Comparison of ENCODE assay signal across 7 mouse cellular contexts in genomic region chr2:26603720-26604671, GRCm38 (mm10). TPM values are rescaled to one million over a fixed set of nuclear protein-coding genes. Genes with fewer than 3 reads are reported as not detected.
DNase-seq lines count a peak whose midpoint lies in the region; ATAC-seq and TF ChIP-seq lines count a peak whose summit lies in the region.

TSS of gene Agpat2 (minus strand) at chr2:26604417.

- peak within 1 kb of the TSS; percentile 94 for H3K27ac ChIP-seq in intestine, postnatal 0 days (ENCODE audit: low read depth, low read length)
- peak within 1 kb of the TSS; percentile 69 for H3K27ac ChIP-seq in liver, embryonic 13.5 days
- H3K27ac ChIP-seq in stomach, postnatal 0 days (replicated peaks), result peak within 1 kb of the TSS; percentile 95

- WGBS in intestine, postnatal 0 days, result 1% methylated on average over 62 of the region's 103 CpGs
- under 1% methylated on average over 101 of the region's 103 CpGs for WGBS in liver, embryonic 13.5 days (ENCODE audit: insufficient replicate concordance)
- 1% methylated on average over 63 of the region's 103 CpGs for WGBS in stomach, postnatal 0 days

- no peaks in the 10 kb centered on the region for H3K9me3 ChIP-seq in intestine, postnatal 0 days (ENCODE audit: control insufficient read depth)
- no peaks in the 10 kb centered on the region for H3K9me3 ChIP-seq in liver, embryonic 13.5 days (replicated peaks)
- no peaks in the 10 kb centered on the region for H3K9me3 ChIP-seq in stomach, postnatal 0 days (ENCODE audit: control insufficient read depth, low read length)

- TF ChIP-seq EP300 in stomach, postnatal 0 days (optimal IDR thresholded peaks at IDR 0.05), result no peak

- peak within 1 kb of the TSS; percentile 68 for H3K4me3 ChIP-seq in intestine, postnatal 0 days (ENCODE audit: low read depth, low read length)
- peak within 1 kb of the TSS; percentile 66 for H3K4me3 ChIP-seq in liver, embryonic 13.5 days (replicated peaks)
- peak within 1 kb of the TSS; percentile 50 for H3K4me3 ChIP-seq in myocyte
- H3K4me3 ChIP-seq in stomach, postnatal 0 days (ENCODE audit: low read depth, low read length), result peak within 1 kb of the TSS; percentile 73

- peak; percentile 78 for ATAC-seq in intestine, postnatal 0 days
- ATAC-seq in liver, embryonic 13.5 days (ENCODE audit: low read depth), result peak; percentile 78
- ATAC-seq in stomach, postnatal 0 days (ENCODE audit: low FRiP score, low TSS enrichment), result peak; percentile 89

- peak within 1 kb of the TSS; percentile 83 for H3K4me2 ChIP-seq in intestine, postnatal 0 days (replicated peaks; ENCODE audit: low read depth)
- peak within 1 kb of the TSS; percentile 83 for H3K4me2 ChIP-seq in liver, embryonic 13.5 days
- H3K4me2 ChIP-seq in myocyte (ENCODE audit: low read depth), result peak within 1 kb of the TSS; percentile 93
- peak within 1 kb of the TSS; percentile 77 for H3K4me2 ChIP-seq in stomach, postnatal 0 days (replicated peaks; ENCODE audit: low read depth)

- peak; percentile 79 for DNase-seq in T-cell, adult 2 months (ENCODE audit: low spot score)
- peak; percentile 66 for DNase-seq in embryo, embryonic 10.5 days (ENCODE audit: low spot score)
- DNase-seq in heart, adult 11 months, result peak; percentile 99
- peak; percentile 53 for DNase-seq in liver, embryonic 13.5 days
- DNase-seq in stomach, postnatal 0 days (ENCODE audit: low spot score), result peak; percentile 94

- TF ChIP-seq CTCF in intestine, postnatal 0 days (IDR thresholded peaks at IDR 0.05; ENCODE audit: low read depth), result peak; percentile 68
- peak; percentile 65 for TF ChIP-seq CTCF in stomach, postnatal 0 days (IDR thresholded peaks at IDR 0.05; ENCODE audit: low read depth)

- peak within 1 kb of the TSS; percentile 83 for H3K9ac ChIP-seq in intestine, postnatal 0 days (ENCODE audit: low read depth, low read length)
- H3K9ac ChIP-seq in liver, embryonic 13.5 days, result peak within 1 kb of the TSS; percentile 70
- peak within 1 kb of the TSS; percentile 84 for H3K9ac ChIP-seq in stomach, postnatal 0 days (ENCODE audit: low read length)

- H3K4me1 ChIP-seq in intestine, postnatal 0 days (replicated peaks; ENCODE audit: control insufficient read depth, insufficient read depth, low read length), result peaks cover 5% of the 10 kb centered on the region; the same call in 1 of the 2 replicates
- H3K4me1 ChIP-seq in liver, embryonic 13.5 days (replicated peaks), result peaks cover 66% of the 10 kb centered on the region
- 0 out of 2 replicates have a peak, but pooled peaks cover 4% of the 10 kb centered on the region for H3K4me1 ChIP-seq in stomach, postnatal 0 days (replicated peaks; ENCODE audit: control insufficient read depth, insufficient read depth)

- H3ac ChIP-seq in myocyte (ENCODE audit: control insufficient read depth, insufficient read length), result peak within 1 kb of the TSS; percentile 65

- no peaks in the 10 kb centered on the region for H3K36me3 ChIP-seq in intestine, postnatal 0 days (ENCODE audit: control insufficient read depth, insufficient read depth)
- no peaks in the 10 kb centered on the region for H3K36me3 ChIP-seq in liver, embryonic 13.5 days
- H3K36me3 ChIP-seq in myocyte (ENCODE audit: control insufficient read depth, insufficient read depth), result no peaks in the 10 kb centered on the region
- no peaks in the 10 kb centered on the region for H3K36me3 ChIP-seq in stomach, postnatal 0 days (ENCODE audit: control insufficient read depth, insufficient read depth, low read length)

- no peaks in the 10 kb centered on the region for H3K79me2 ChIP-seq in myocyte (ENCODE audit: control insufficient read depth, insufficient read depth)

- no peaks in the 10 kb centered on the region for H3K27me3 ChIP-seq in intestine, postnatal 0 days (replicated peaks; ENCODE audit: control insufficient read depth, insufficient read depth, low read length)
- H3K27me3 ChIP-seq in liver, embryonic 13.5 days, result peaks cover 32% of the 10 kb centered on the region
- H3K27me3 ChIP-seq in myocyte (ENCODE audit: control insufficient read depth, insufficient read depth, insufficient read length), result no peaks in the 10 kb centered on the region
- H3K27me3 ChIP-seq in stomach, postnatal 0 days (ENCODE audit: control insufficient read depth, insufficient read depth, low read length), result no peaks in the 10 kb centered on the region

- TF ChIP-seq POLR2A in myocyte (IDR thresholded peaks at IDR 0.05; ENCODE audit: insufficient read length, low read depth), result peak; percentile 65

TF ChIP-seq in myocyte, 11 proteins besides CTCF, POLR2A, EP300 and RAD21:
- TF ChIP-seq SRF (IDR thresholded peaks at IDR 0.05; ENCODE audit: control insufficient read depth, insufficient read length, low read depth) (peak; percentile 31), TCF12 (IDR thresholded peaks at IDR 0.05; ENCODE audit: insufficient read depth, poor library complexity, severe bottlenecking) (no peak), MYOD1 (IDR thresholded peaks at IDR 0.05; ENCODE audit: control insufficient read depth in 1 of 3, insufficient read length in 2 of 3, low read depth in 2 of 3) (peak in 1 of 3 experiments; percentile 1), POLR2AphosphoS2 (IDR thresholded peaks at IDR 0.05; ENCODE audit: insufficient read length, low read depth) (no peak), MYOG (IDR thresholded peaks at IDR 0.05; ENCODE audit: control insufficient read depth in 1 of 3, insufficient read depth in 1 of 3, insufficient read length in 2 of 3, low read depth in 2 of 3) (peak in 1 of 3 experiments; percentile 0), MAX (IDR thresholded peaks at IDR 0.05; ENCODE audit: low read depth) (no peak), TCF3 (IDR thresholded peaks at IDR 0.05; ENCODE audit: insufficient read length, low read depth) (no peak), REST (IDR thresholded peaks at IDR 0.05; ENCODE audit: insufficient read depth, insufficient read length) (no peak), USF1 (IDR thresholded peaks at IDR 0.05; ENCODE audit: low read depth) (no peak), E2F4 (IDR thresholded peaks at IDR 0.05; ENCODE audit: insufficient read depth) (no peak), CEBPB (IDR thresholded peaks at IDR 0.05; ENCODE audit: insufficient read depth, poor library complexity, severe bottlenecking) (no peak)

RNA-seq across cellular contexts. Expression of gene Agpat2, which starts in this region (rescaled TPM):
- polyA plus RNA-seq in intestine, postnatal 0 days (2015; fragmentation: Nextera tagmentation; extraction: Ambion mirVana), result 124 and 128 TPM in 2 replicates
- polyA plus RNA-seq in liver, embryonic 13.5 days (2015; fragmentation: Nextera tagmentation; extraction: Ambion mirVana), result 30.9 and 32.7 TPM in 2 replicates
- polyA plus RNA-seq in myocyte (2012; fragmentation: generic; extraction: Trizol), result 31.3 TPM
- 109 and 120 TPM in 2 replicates for polyA plus RNA-seq in stomach, postnatal 0 days (2015; fragmentation: Nextera tagmentation; extraction: Ambion mirVana)

Comparison
In these comparisons a context has a peak if more than half of its experiments do, and no peak if none do; other contexts are left out.
1. Peak in every context shown above with its lines: DNase-seq, ATAC-seq, H3K4me3 ChIP-seq and H3K27ac ChIP-seq.